Mouse (Mus musculus) limb, embryonic 15.5 days (tissue): ENCODE measurements around the gene March8. TPM values are rescaled to one million over a fixed set of nuclear protein-coding genes. Genes with fewer than 3 reads are reported as not detected.

Experiments
- ATAC-seq: fragments of 200-750 bp; cut with Nextera tagmentation; 2 replicates; pipeline ENCODE4 v1.8.0; 2017; ENCODE audit warnings: low read depth, moderate TSS enrichment; ENCODE audit not compliant: insufficient number of reproducible peaks, low FRiP score, low TSS enrichment
- H3K27ac ChIP-seq: fragments of 300-500 bp; sonication (generic); 2 replicates; pipeline ENCODE4 v1.5.1; 2015; ENCODE audit warnings: moderate library complexity, mild to moderate bottlenecking, inconsistent platforms
- H3K27me3 ChIP-seq: fragments of 300-500 bp; sonication (generic); 2 replicates; pipeline ENCODE4 v1.6.1; 2015; ENCODE audit warnings: inconsistent platforms
- H3K36me3 ChIP-seq: fragments of 300-500 bp; sonication (generic); 2 replicates; pipeline ENCODE4 v1.6.1; 2015; ENCODE audit warnings: inconsistent platforms
- H3K4me1 ChIP-seq: fragments of 300-500 bp; sonication (generic); 2 replicates; pipeline ENCODE4 v1.6.1; 2015; ENCODE audit warnings: inconsistent platforms
- H3K4me2 ChIP-seq: fragments of 300-500 bp; sonication (generic); 2 replicates; pipeline ENCODE4 v1.6.1; 2015; ENCODE audit warnings: mild to moderate bottlenecking, inconsistent platforms
- H3K4me3 ChIP-seq: fragments of 300-500 bp; sonication (generic); 2 replicates; pipeline ENCODE4 v1.5.1; 2015; ENCODE audit warnings: mild to moderate bottlenecking, inconsistent platforms
- H3K9ac ChIP-seq: fragments of 300-500 bp; sonication (generic); 2 replicates; pipeline ENCODE4 v1.6.1; 2015; ENCODE audit warnings: inconsistent platforms
- H3K9me3 ChIP-seq: fragments of 300-500 bp; sonication (generic); 2 replicates; pipeline ENCODE4 v1.6.1; 2016; ENCODE audit warnings: inconsistent platforms
- WGBS: fragments of 180-500 bp; shearing (Covaris S2); methylation state at CpG from one replicate; pipeline ENCODE4 v1.1.7; 2015; 5-methylcytosine and 5-hydroxymethylcytosine counted together
- polyA plus RNA-seq: library from polyadenylated mRNA; unstranded; fragments of >200 nt; fragmentation: Nextera tagmentation; extraction: Ambion mirVana; gene quantifications from 2 replicates; pipeline ENCODE4 v1.2.1, GENCODE M21; 2015

March8 gene
- polyA plus RNA-seq, 1 experiment from 2014 or later = 26.0 TPM

GRCm38 (mm10) chr6:116412546-116413325 is 74.9 kb downstream of the March8 start:
- ATAC-seq = no peak
- no peaks in the 10 kb centered on the region for H3K36me3 ChIP-seq
- WGBS = 94% methylated on average over 14 of the region's 14 CpGs

GRCm38 (mm10) chr6:116415126-116415676 is 77.4 kb downstream of the March8 start:
- H3K4me3 ChIP-seq = no peak overlapping the region
- no peak overlapping the region for H3K4me2 ChIP-seq
- WGBS = 82% methylated on average over 12 of the region's 12 CpGs
- no peaks in the 10 kb centered on the region for H3K9me3 ChIP-seq
- no peak overlapping the region for H3K9ac ChIP-seq
- H3K27me3 ChIP-seq = no peaks in the 10 kb centered on the region
- H3K27ac ChIP-seq = no peak overlapping the region
- ATAC-seq = no peak
- no peaks in the 10 kb centered on the region for H3K4me1 ChIP-seq
- H3K36me3 ChIP-seq = no peaks in the 10 kb centered on the region

More at GRCm38 (mm10) chr6:116412546-116413325, 74.9 kb downstream of the March8 start:
- Histone ChIP-seq H3K27ac (no peak overlapping the region), H3K4me3 (no peak overlapping the region), H3K4me2 (no peak overlapping the region), H3K9ac (no peak overlapping the region), H3K27me3 (no peaks in the 10 kb centered on the region), H3K4me1 (no peaks in the 10 kb centered on the region), H3K9me3 (no peaks in the 10 kb centered on the region)

DNA sequence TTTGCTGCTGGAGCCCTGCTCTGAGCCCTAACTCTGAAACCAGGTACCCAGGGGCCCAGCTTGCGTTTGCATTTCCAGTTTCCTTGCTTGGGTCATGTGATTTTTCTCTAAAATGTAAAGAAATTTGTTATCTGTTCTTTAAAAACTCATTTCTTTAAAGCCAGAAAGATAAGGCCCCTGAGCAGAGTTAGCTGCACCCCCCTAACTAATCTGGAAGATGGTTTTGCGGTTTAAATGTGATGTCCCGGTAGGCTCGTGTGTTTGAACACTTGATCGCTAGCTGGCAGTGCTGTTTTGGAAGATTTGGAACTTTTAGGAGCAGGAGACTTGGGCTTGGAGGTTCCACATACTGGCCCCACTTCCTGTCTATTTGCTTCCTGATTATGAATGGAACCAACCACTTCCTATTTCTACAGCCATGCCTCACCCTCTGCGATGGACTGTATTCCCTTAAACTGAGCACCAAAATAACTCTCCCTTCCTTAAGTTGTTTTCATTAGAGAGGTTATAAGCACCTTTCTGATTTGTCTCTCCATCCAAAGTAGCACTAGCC is 78.3 kb downstream of the March8 start:
- Histone ChIP-seq H3K4me3 (no peak overlapping the region), H3K27me3 (no peaks in the 10 kb centered on the region), H3K9ac (no peak overlapping the region), H3K9me3 (no peaks in the 10 kb centered on the region), H3K36me3 (no peaks in the 10 kb centered on the region), H3K4me1 (no peaks in the 10 kb centered on the region), H3K27ac (no peak overlapping the region), H3K4me2 (no peak overlapping the region)
- WGBS = 84% methylated on average over 6 of the region's 6 CpGs
- no peak for ATAC-seq

- no peaks in the 10 kb centered on the region for H3K9me3 ChIP-seq
- H3K4me1 ChIP-seq = no peaks in the 10 kb centered on the region
- no peak overlapping the region for H3K27ac ChIP-seq
- no peaks in the 10 kb centered on the region for H3K27me3 ChIP-seq
- H3K36me3 ChIP-seq = no peaks in the 10 kb centered on the region
- WGBS = 60% methylated on average over 6 of the region's 6 CpGs
- no peak for ATAC-seq
- no peak overlapping the region for H3K4me3 ChIP-seq
- H3K4me2 ChIP-seq = no peak overlapping the region
- H3K9ac ChIP-seq = no peak overlapping the region
These were observed 79.9 kb downstream of the March8 start for GRCm38 (mm10) chr6:116417518-116418315.

DNA sequence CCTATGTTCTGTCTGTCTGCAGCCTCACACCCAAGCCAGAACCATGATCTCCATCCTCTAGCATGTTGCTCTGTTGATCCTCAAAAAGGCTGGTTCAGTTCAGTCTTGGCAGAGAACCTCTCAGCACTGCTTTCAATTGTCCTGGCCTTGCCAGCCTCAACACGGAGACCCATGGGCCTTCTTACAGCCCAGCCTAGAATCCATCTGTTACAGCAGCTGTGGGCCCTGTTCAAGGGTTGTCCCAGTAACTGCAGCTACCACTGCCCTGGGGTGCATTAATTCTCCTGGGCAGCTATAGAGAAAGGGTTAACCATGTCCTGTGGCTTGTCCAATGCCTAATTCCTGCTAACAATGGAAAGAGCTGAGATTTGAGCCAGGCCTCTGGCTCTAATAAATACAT is 80.7 kb downstream of the March8 start:
- no peak overlapping the region for H3K27ac ChIP-seq
- H3K4me2 ChIP-seq = no peak overlapping the region
- no peaks in the 10 kb centered on the region for H3K36me3 ChIP-seq
- no peak for ATAC-seq
- no peak overlapping the region for H3K9ac ChIP-seq
- no peak overlapping the region for H3K4me3 ChIP-seq
- WGBS = 72% methylated on average over 1 of the region's 1 CpGs
- no peaks in the 10 kb centered on the region for H3K4me1 ChIP-seq
- no peaks in the 10 kb centered on the region for H3K9me3 ChIP-seq
- H3K27me3 ChIP-seq = no peaks in the 10 kb centered on the region

GRCm38 (mm10) chr6:116419699-116420098 is 81.9 kb downstream of the March8 start:
- 55% methylated on average over 6 of the region's 6 CpGs for WGBS
- no peaks in the 10 kb centered on the region for H3K9me3 ChIP-seq
- no peak overlapping the region for H3K4me2 ChIP-seq
- ATAC-seq = no peak
- no peaks in the 10 kb centered on the region for H3K4me1 ChIP-seq
- no peak overlapping the region for H3K9ac ChIP-seq
- no peak overlapping the region for H3K4me3 ChIP-seq
- no peak overlapping the region for H3K27ac ChIP-seq
- H3K36me3 ChIP-seq = no peaks in the 10 kb centered on the region
- H3K27me3 ChIP-seq = no peaks in the 10 kb centered on the region

DNA sequence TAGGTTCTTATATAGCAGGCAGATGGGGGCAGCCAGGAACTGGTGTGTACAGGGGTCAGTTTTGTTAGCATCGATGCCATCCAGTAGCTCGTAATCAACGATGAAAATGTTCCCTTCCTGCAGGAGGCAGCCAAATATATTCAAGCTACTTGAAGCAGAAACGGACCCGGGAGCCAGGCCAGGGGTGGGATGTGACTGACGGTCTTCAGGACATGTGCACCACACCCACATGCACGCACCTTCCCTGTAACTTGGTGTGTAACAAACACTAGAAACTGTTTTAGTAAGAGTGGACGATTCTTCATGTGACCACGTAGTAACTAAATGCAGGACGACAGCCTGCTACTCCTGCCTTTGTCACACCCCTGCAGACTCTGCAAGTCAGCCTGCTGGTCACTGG is 82.4 kb downstream of the March8 start:
- Histone ChIP-seq H3K9me3 (no peaks in the 10 kb centered on the region), H3K4me1 (no peaks in the 10 kb centered on the region), H3K4me3 (no peak overlapping the region), H3K27ac (no peak overlapping the region), H3K9ac (no peak overlapping the region), H3K4me2 (no peak overlapping the region), H3K36me3 (no peaks in the 10 kb centered on the region), H3K27me3 (no peaks in the 10 kb centered on the region)
- no peak for ATAC-seq
- 71% methylated on average over 10 of the region's 10 CpGs for WGBS

- Histone ChIP-seq H3K36me3 (no peaks in the 10 kb centered on the region), H3K9ac (no peak overlapping the region)
- WGBS = 86% methylated on average over 7 of the region's 7 CpGs
These were observed 85.2 kb downstream of the March8 start for GRCm38 (mm10) chr6:116422991-116423390.

DNA sequence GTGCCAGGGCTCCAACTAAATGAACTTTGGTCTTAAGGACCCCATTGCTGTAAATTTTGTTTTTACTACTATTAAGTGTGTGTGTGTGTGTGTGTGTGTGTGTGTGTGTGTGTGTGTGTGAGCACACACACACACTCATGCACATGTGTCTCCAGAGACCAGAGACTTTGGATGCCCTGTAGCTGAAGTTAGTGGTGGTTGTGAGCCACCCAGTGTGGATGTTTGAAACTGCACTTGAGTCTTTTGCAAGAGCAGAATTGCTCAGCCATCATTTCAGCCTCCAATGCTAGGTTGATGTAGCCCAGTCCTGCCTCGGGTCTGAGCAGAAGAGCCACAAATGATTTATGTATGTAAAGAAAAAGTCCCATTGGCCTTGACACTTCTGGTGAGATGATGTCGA is 85.8 kb downstream of the March8 start:
- no peak overlapping the region for H3K9ac ChIP-seq
- H3K4me3 ChIP-seq = no peak overlapping the region
- H3K4me2 ChIP-seq = no peak overlapping the region
- no peak overlapping the region for H3K27ac ChIP-seq
- WGBS = 61% methylated on average over 2 of the region's 2 CpGs
- H3K4me1 ChIP-seq = no peaks in the 10 kb centered on the region
- ATAC-seq = no peak
- H3K9me3 ChIP-seq = no peaks in the 10 kb centered on the region
- H3K36me3 ChIP-seq = no peaks in the 10 kb centered on the region
- no peaks in the 10 kb centered on the region for H3K27me3 ChIP-seq

More at GRCm38 (mm10) chr6:116422991-116423390, 85.2 kb downstream of the March8 start:
- no peaks in the 10 kb centered on the region for H3K4me1 ChIP-seq
- no peak for ATAC-seq
- H3K4me3 ChIP-seq = no peak overlapping the region
- no peak overlapping the region for H3K4me2 ChIP-seq
- no peaks in the 10 kb centered on the region for H3K27me3 ChIP-seq
- no peaks in the 10 kb centered on the region for H3K9me3 ChIP-seq
- H3K27ac ChIP-seq = no peak overlapping the region

- Histone ChIP-seq H3K9ac (no peak overlapping the region), H3K9me3 (peaks cover 4% of the 10 kb centered on the region; the same call in 1 of the 2 replicates), H3K4me2 (no peak overlapping the region), H3K4me3 (no peak overlapping the region), H3K27me3 (no peaks in the 10 kb centered on the region), H3K27ac (no peak overlapping the region), H3K4me1 (no peaks in the 10 kb centered on the region), H3K36me3 (no peaks in the 10 kb centered on the region)
- no peak for ATAC-seq
- WGBS = 72% methylated on average over 3 of the region's 3 CpGs
These were observed 89.7 kb downstream of the March8 start for GRCm38 (mm10) chr6:116427552-116427951.

DNA sequence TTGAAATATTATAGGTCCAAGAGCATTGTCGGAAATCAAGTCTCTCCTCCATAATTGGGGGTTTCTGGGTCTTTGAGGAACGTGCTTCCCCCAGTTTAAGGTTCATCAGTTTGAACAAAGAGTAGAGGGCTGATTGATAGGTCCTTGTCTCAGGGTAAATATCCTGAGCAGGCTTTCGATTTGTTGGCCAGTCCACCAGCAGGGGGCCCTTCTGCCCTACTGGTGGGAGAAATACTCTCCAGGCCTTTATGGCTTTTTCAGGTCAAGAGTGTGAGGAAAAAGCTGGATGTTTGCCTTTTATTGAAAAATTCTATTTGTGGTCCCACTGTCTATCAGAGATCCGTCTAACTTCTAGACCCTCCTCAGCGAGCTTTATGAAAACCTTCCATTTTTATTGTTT is 90.5 kb downstream of the March8 start:
- 63% methylated on average over 5 of the region's 5 CpGs for WGBS
- Histone ChIP-seq H3K9ac (no peak overlapping the region), H3K4me2 (no peak overlapping the region), H3K4me1 (no peaks in the 10 kb centered on the region), H3K4me3 (no peak overlapping the region), H3K9me3 (peaks cover 4% of the 10 kb centered on the region; the same call in 1 of the 2 replicates), H3K27me3 (no peaks in the 10 kb centered on the region), H3K27ac (no peak overlapping the region), H3K36me3 (no peaks in the 10 kb centered on the region)
- no peak for ATAC-seq

- Histone ChIP-seq H3K4me1 (no peaks in the 10 kb centered on the region), H3K36me3 (no peaks in the 10 kb centered on the region), H3K4me2 (no peak overlapping the region), H3K27ac (no peak overlapping the region), H3K4me3 (no peak overlapping the region), H3K27me3 (no peaks in the 10 kb centered on the region), H3K9ac (no peak overlapping the region), H3K9me3 (no peaks in the 10 kb centered on the region)
- no peak for ATAC-seq
- WGBS = 75% methylated on average over 6 of the region's 6 CpGs
These were observed 101.0 kb downstream of the March8 start for GRCm38 (mm10) chr6:116438864-116439263.
